Mouse (Mus musculus) heart, postnatal 14 days (tissue): ENCODE data around the gene Fut11. TPM values are rescaled to one million over a fixed set of nuclear protein-coding genes. Genes with fewer than 3 reads are reported as not detected.
"Not testable (repeated sequence)": the region's sequence is repeated elsewhere in the genome, so short reads cannot be mapped to it uniquely, and the experiment has no call there.

Source experiments
- DNase-seq, 2 experiments: peaks; one replicate each; pipeline ENCODE4 v3.0.0; 2021 to 2022
- intact Hi-C: fragments of 180-260 bp; cut with DNase I; formaldehyde crosslinking; loops from one replicate; pipeline ENCODE4 v1.15.1; 2025
- total RNA-seq, 2 experiments: library from RNA; stranded (reverse); gene quantifications; 2 replicates each; pipeline ENCODE4 v1.2.3; 2021

The Fut11 gene
- total RNA-seq, 2 experiments from 2014 or later: 8.9 to 10.1 TPM

- DNase-seq: peak in 1 of 2 experiments; percentile 60
- intact Hi-C loops: no loop called here
These were observed 21.8 kb upstream of the Fut11 start for GRCm38 (mm10) chr14:20672990-20673389.

- intact Hi-C loops: no loop called here
- peak in 1 of 2 experiments; percentile 56 for DNase-seq
These were observed 21.1 kb upstream of the Fut11 start for GRCm38 (mm10) chr14:20673735-20674063.

- intact Hi-C loops: no loop called here
- DNase-seq: peak; percentile 98 to 99
These were observed 20.5 kb upstream of the Fut11 start, which contains the start of gene Sec24c for GRCm38 (mm10) chr14:20674064-20674833. Gene Sec24c (plus strand): TSS chr14:20674308.

GRCm38 (mm10) chr14:20677906-20678305 lies 16.9 kb upstream of the Fut11 start:
- DNase-seq: no peak
- intact Hi-C loops: no loop called here

- intact Hi-C loops: no loop called here
- no peak for DNase-seq
These were observed 13.0 kb upstream of the Fut11 start for GRCm38 (mm10) chr14:20681742-20682141.

- intact Hi-C loops: no loop called here
- peak in 1 of 2 experiments; percentile 48 for DNase-seq
These were observed 12.3 kb upstream of the Fut11 start for GRCm38 (mm10) chr14:20682498-20682897.

GRCm38 (mm10) chr14:20686576-20686975 lies 8.2 kb upstream of the Fut11 start:
- intact Hi-C loops: no loop called here
- DNase-seq: no peak

- intact Hi-C loops: no loop called here
- DNase-seq: no peak
These were observed 5.8 kb upstream of the Fut11 start for GRCm38 (mm10) chr14:20689009-20689408.

GRCm38 (mm10) chr14:20691772-20692171 lies 3.0 kb upstream of the Fut11 start:
- no peak for DNase-seq
- intact Hi-C loops: no loop called here

GRCm38 (mm10) chr14:20693589-20694101 lies 1.1 kb upstream of the Fut11 start:
- DNase-seq: no peak
- intact Hi-C loops: no loop called here

- intact Hi-C loops: no loop called here
- no peak for DNase-seq
These were observed 434 bp upstream of the Fut11 start for GRCm38 (mm10) chr14:20694185-20694883.

- DNase-seq: peak in 1 of 2 experiments; percentile 37
- intact Hi-C loops: no loop called here
These were observed 1.2 kb downstream of the Fut11 start for GRCm38 (mm10) chr14:20695761-20696520.

- intact Hi-C loops: no loop called here
- DNase-seq: peak; percentile 44 to 62
These were observed 2.2 kb downstream of the Fut11 start for GRCm38 (mm10) chr14:20696986-20697385.

- no peak for DNase-seq
- intact Hi-C loops: no loop called here
These were observed 3.7 kb downstream of the Fut11 start for GRCm38 (mm10) chr14:20698515-20698914.

GRCm38 (mm10) chr14:20700362-20700761 lies 5.6 kb downstream of the Fut11 start:
- DNase-seq: no peak
- intact Hi-C loops: no loop called here

GRCm38 (mm10) chr14:20701554-20701953 lies 6.8 kb downstream of the Fut11 start:
- intact Hi-C loops: no loop called here
- no peak for DNase-seq

- intact Hi-C loops: no loop called here
- no peak for DNase-seq
These were observed 7.5 kb downstream of the Fut11 start for GRCm38 (mm10) chr14:20702096-20702740.

- intact Hi-C loops: no loop called here
- peak; percentile 92 to 96 for DNase-seq
These were observed 8.1 kb downstream of the Fut11 start, which contains the start of gene Chchd1 for GRCm38 (mm10) chr14:20702741-20703381. Gene Chchd1 (plus strand): TSS chr14:20703006.

GRCm38 (mm10) chr14:20703461-20703860 lies 8.7 kb downstream of the Fut11 start:
- DNase-seq, intact Hi-C loops: not testable (repeated sequence)
